Mouse (Mus musculus): ENCODE results near the gene Pard3b. TPM values are rescaled to one million over a fixed set of nuclear protein-coding genes. Genes with fewer than 3 reads are reported as not detected.

Gene Pard3b
- polyA plus RNA-seq, 1 experiment from 2014 or later: 7.2 TPM

DNA sequence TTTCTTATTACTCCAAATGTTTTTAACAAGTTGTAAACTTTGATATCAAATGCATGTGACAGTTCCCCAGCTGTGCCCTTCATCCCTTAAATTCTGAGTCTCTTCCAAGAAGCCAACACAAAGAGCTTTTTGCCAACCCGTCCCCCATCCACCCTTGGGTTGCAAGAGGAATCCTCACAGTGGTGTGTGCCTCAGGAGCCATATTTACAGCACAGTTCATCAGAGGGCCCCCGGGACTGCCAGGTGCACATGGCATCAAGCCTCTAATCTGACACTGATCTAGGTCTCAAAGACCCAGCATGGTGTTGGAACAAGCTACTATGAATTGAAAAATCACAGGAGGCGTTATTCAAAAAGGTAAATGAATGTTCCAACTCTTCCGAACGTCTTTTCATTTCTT is 980.8 kb downstream of the Pard3b start:
- no peaks in the 10 kb centered on the region for H3K27me3 ChIP-seq (ENCODE audit: poor library complexity, severe bottlenecking)
- 91% methylated on average over 5 of the region's 5 CpGs for WGBS
- no peaks in the 10 kb centered on the region for H3K36me3 ChIP-seq (replicated peaks)
- no peak for DNase-seq (ENCODE audit: extremely low spot score, low spot score)
- H3K4me3 ChIP-seq: no peak overlapping the region
- no peak overlapping the region for H3K27ac ChIP-seq
- H3K9me3 ChIP-seq: no peaks in the 10 kb centered on the region
- 0 out of 2 replicates have a peak, but pooled peaks cover 3% of the 10 kb centered on the region for H3K4me1 ChIP-seq

DNA sequence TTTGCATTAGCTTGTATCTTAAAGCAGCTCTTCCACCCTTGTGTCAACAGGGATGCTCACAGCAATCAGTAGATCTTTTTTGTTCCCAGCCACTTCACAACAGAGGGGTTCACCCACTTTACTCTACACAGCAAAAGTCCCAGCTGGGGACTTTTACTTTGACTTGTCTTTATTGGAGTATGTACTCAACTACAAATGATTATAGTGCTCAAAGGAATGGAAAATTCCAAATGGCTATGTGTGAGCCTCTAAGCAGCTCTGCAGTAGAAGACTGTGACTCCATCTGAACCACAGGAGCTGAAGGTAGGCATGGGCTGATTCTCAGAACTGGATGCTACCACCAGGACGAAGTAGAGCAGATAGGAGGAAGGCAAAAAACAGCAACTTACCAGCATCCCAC is 983.8 kb downstream of the Pard3b start:
- H3K4me3 ChIP-seq: no peak overlapping the region
- 0 out of 2 replicates have a peak, but pooled peaks cover 3% of the 10 kb centered on the region for H3K4me1 ChIP-seq
- H3K36me3 ChIP-seq (replicated peaks): no peaks in the 10 kb centered on the region
- no peak overlapping the region for H3K27ac ChIP-seq
- no peak for DNase-seq (ENCODE audit: extremely low spot score, low spot score)
- 85% methylated on average over 1 of the region's 1 CpGs for WGBS
- H3K27me3 ChIP-seq (ENCODE audit: poor library complexity, severe bottlenecking): no peaks in the 10 kb centered on the region
- H3K9me3 ChIP-seq: no peaks in the 10 kb centered on the region

DNA sequence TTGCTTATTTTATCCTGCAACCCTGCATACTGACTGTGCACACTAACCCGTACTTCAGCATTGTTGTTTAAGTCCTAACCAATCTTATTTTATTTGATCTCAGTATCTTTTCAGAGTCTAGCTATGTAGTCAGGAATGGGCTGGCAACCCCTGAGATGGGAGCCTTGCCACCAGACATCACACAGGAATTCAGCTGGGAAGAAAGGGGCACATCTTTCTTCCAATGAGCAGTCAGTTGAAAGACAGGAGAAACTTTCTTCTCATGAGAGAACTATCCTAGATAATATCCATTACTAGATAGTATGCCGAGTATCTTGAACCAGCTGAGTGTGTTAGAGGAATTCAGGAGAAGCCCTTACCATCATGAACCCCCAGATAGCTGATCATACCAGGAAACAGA is 985.5 kb downstream of the Pard3b start:
- no peaks in the 10 kb centered on the region for H3K9me3 ChIP-seq
- no peak overlapping the region for H3K4me3 ChIP-seq
- no peak for DNase-seq (ENCODE audit: extremely low spot score, low spot score)
- no peaks in the 10 kb centered on the region for H3K27me3 ChIP-seq (ENCODE audit: poor library complexity, severe bottlenecking)
- no peaks in the 10 kb centered on the region for H3K4me1 ChIP-seq
- H3K27ac ChIP-seq: no peak overlapping the region
- H3K36me3 ChIP-seq (replicated peaks): no peaks in the 10 kb centered on the region
- WGBS: 94% methylated on average over 2 of the region's 2 CpGs

DNA sequence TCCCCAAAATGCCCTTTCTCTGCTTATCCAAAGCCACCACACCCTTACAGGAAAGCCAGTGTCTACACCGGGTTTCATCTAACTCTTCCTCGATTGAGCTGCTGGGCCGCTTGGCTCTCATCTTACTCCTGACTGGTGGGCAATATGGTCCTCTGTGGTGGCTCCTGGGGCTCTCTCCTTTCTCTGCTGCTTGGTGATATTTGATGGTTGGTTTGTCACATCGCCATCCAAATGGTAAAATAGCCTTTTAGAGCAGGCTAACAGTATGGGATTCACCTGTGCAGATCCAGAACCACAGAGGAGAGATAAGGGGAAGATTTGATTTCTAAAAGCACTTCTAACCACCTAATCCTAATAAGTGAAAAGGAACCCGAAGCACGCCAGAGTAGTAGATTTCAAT is 986.2 kb downstream of the Pard3b start:
- Histone ChIP-seq H3K27ac (no peak overlapping the region), H3K9me3 (no peaks in the 10 kb centered on the region), H3K4me3 (no peak overlapping the region), H3K36me3 (replicated peaks) (no peaks in the 10 kb centered on the region), H3K27me3 (ENCODE audit: poor library complexity, severe bottlenecking) (no peaks in the 10 kb centered on the region), H3K4me1 (no peaks in the 10 kb centered on the region)
- no peak for DNase-seq (ENCODE audit: extremely low spot score, low spot score)
- 91% methylated on average over 6 of the region's 6 CpGs for WGBS

DNA sequence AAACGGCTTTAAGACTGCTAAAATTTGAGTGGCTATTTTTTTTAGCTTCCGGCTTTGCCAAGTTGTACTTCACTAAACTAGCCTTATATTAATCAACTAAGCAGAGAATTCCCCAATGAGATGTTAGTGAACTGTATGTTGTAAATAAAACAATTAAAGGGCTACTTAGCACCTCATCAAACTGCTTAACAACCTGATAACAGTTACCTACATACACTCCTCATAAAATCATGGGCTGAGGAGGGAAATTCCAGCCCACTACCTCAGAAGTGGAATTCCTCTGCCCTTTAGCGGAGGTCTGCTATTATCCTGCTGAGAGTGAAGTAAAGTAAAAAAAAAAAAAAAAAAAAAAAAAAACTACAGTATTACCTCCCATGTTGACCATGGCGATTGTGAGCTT is 986.7 kb downstream of the Pard3b start:
- no peak overlapping the region for H3K27ac ChIP-seq
- no peaks in the 10 kb centered on the region for H3K27me3 ChIP-seq (ENCODE audit: poor library complexity, severe bottlenecking)
- H3K4me3 ChIP-seq: no peak overlapping the region
- no peaks in the 10 kb centered on the region for H3K4me1 ChIP-seq
- WGBS: 89% methylated on average over 4 of the region's 4 CpGs
- no peaks in the 10 kb centered on the region for H3K36me3 ChIP-seq (replicated peaks)
- no peak for DNase-seq (ENCODE audit: extremely low spot score, low spot score)
- no peaks in the 10 kb centered on the region for H3K9me3 ChIP-seq

DNA sequence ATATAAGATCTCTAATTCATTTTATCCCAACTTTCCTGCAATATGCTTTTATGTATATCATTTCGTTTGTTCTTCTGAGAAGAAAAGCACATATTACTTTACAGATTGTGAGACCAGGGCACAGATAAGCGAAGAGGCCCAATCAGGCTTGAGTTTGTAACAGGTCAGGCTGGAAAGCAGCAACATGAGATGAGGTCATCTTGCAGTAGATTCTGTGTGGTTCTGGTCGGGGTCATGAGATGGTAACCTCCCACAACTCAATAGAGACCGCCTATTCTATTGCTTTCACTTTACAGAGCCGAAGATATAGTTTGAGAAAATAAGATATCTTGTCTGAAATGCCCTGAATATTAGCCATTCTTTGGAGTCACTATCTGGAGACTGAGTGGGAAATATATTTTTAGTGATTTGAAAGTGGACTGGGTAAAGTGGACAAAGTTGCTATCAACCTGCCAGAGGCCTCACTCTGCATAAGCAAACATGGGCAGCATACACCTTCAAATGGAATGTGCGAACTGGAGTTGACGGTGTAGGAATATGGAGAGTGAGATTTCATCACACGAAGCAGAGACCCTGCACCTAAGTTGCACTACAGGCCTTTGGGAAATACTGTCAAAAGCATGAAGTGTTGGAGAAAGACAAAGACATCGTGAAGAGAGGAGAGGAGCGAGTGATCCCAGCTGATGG is 987.3 kb downstream of the Pard3b start:
- DNase-seq (ENCODE audit: extremely low spot score, low spot score): no peak
- WGBS: 93% methylated on average over 10 of the region's 10 CpGs

DNA sequence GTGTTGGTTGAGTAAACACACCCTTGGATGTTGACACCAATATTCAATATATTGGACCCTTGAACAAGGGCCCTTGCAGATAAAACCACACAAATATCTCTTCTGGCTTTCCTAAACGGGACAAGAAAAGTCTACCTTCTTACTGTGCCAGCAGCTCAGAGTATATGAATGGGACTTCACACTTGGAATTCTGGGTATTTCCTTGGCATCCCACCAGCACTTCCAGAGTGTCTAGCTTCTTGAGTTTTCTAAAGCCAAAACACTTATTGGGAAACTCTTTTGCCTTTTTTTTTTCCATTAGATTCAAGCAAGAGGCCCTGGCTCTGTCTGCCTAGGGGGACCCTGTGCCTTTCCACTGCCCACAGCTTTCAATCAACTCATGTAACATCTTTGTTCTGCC is 991.3 kb downstream of the Pard3b start:
- 86% methylated on average over 1 of the region's 1 CpGs for WGBS
- no peaks in the 10 kb centered on the region for H3K9me3 ChIP-seq
- H3K36me3 ChIP-seq (replicated peaks): no peaks in the 10 kb centered on the region
- H3K4me1 ChIP-seq: no peaks in the 10 kb centered on the region
- no peaks in the 10 kb centered on the region for H3K27me3 ChIP-seq (ENCODE audit: poor library complexity, severe bottlenecking)
- no peak for DNase-seq (ENCODE audit: extremely low spot score, low spot score)
- no peak overlapping the region for H3K4me3 ChIP-seq
- H3K27ac ChIP-seq: no peak overlapping the region

More for the DNA sequence above, 987.3 kb downstream of the Pard3b start:
- Histone ChIP-seq H3K9me3 (no peaks in the 10 kb centered on the region), H3K4me3 (no peak overlapping the region), H3K4me1 (no peaks in the 10 kb centered on the region), H3K27ac (no peak overlapping the region), H3K36me3 (replicated peaks) (no peaks in the 10 kb centered on the region), H3K27me3 (ENCODE audit: poor library complexity, severe bottlenecking) (no peaks in the 10 kb centered on the region)

DNA sequence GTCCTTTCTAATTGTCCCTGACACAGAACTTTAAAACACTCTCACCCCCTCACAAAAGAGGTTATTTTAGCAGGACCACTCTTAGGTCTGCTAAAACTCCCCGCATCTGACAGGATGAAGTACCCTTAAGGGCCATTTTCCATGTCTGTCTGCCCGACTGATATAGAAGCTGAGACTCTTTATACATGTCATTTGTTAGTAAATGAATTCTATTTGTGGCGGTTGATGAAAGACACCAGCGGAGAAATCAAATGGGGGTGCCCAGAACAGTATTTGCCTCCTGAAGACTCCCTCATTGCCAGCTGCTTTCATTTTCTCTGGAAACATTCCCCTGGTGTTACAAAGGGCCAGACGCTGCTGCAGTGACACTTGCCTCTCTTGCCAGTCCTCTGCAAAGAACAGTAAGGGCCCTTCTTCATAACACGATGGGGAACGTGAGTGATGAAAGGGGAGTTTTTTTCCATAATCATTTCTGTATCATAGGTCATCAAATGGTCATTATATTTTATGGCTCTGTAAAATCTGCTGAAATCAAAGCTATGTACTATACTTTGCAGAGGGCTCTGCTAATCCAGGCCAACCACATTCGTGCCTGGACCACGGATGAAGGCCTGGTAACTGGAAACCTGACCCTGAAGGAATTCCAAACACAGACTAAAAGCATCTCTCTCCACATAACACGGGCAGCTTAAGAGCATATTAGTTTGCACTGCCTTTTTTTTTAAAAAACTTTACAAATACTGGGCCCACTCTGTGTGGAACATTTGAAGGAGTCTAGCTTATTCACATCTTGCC is 993.1 kb downstream of the Pard3b start:
- Histone ChIP-seq H3K27me3 (ENCODE audit: poor library complexity, severe bottlenecking) (no peaks in the 10 kb centered on the region), H3K27ac (no peak overlapping the region), H3K9me3 (no peaks in the 10 kb centered on the region), H3K36me3 (replicated peaks) (no peaks in the 10 kb centered on the region), H3K4me1 (peaks cover 11% of the 10 kb centered on the region; the same call in 1 of the 2 replicates), H3K4me3 (no peak overlapping the region)
- WGBS: 77% methylated on average over 10 of the region's 10 CpGs
- no peak for DNase-seq (ENCODE audit: extremely low spot score, low spot score)

DNA sequence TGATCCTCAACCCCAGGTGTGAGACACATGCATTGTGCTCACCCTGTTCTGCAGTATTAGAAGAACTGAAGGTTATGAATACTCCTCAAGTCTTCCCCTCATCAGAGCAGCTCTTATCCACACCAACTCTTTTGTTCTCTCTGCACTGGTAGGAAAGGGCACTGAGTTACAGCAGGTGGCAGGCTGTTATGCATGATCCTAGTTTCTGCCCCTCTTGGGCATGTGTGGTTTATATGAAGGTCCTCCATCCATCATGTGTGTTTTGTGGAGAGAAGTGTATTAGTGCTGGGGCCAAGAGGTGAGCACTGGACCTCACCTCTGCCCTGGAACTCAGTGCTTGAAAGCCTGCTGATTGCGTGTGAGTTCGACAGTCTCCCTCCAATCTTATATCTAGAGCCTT is 994.3 kb downstream of the Pard3b start:
- Histone ChIP-seq H3K9me3 (no peaks in the 10 kb centered on the region), H3K27ac (no peak overlapping the region), H3K27me3 (ENCODE audit: poor library complexity, severe bottlenecking) (no peaks in the 10 kb centered on the region), H3K4me3 (no peak overlapping the region), H3K4me1 (peaks cover 13% of the 10 kb centered on the region; the same call in 1 of the 2 replicates), H3K36me3 (replicated peaks) (no peaks in the 10 kb centered on the region)
- 94% methylated on average over 2 of the region's 2 CpGs for WGBS
- no peak for DNase-seq (ENCODE audit: extremely low spot score, low spot score)

DNA sequence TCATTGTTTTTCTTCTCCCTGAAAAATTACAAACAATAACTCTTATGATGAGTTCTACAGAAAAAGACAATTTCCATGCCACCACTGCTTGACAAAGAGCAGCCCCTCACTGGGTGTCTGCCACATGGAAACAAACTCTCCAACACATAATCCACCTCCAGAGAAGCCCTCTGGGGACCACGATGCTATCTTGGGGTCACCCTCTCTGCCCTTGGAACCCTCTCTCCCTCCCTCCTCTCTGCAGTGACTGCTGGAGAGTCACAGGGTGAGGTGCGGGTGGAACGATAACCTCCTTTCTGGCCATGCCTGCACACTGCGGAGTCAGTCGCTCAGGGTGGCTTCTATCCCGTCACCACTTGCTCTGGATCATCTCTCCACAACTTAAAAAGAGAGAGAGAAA is 996.6 kb downstream of the Pard3b start:
- no peak for DNase-seq (ENCODE audit: extremely low spot score, low spot score)
- Histone ChIP-seq H3K36me3 (replicated peaks) (no peaks in the 10 kb centered on the region), H3K27me3 (ENCODE audit: poor library complexity, severe bottlenecking) (no peaks in the 10 kb centered on the region), H3K4me1 (peaks cover 13% of the 10 kb centered on the region; the same call in 1 of the 2 replicates), H3K9me3 (no peaks in the 10 kb centered on the region), H3K4me3 (no peak overlapping the region), H3K27ac (no peak overlapping the region)
- 82% methylated on average over 6 of the region's 6 CpGs for WGBS

DNA sequence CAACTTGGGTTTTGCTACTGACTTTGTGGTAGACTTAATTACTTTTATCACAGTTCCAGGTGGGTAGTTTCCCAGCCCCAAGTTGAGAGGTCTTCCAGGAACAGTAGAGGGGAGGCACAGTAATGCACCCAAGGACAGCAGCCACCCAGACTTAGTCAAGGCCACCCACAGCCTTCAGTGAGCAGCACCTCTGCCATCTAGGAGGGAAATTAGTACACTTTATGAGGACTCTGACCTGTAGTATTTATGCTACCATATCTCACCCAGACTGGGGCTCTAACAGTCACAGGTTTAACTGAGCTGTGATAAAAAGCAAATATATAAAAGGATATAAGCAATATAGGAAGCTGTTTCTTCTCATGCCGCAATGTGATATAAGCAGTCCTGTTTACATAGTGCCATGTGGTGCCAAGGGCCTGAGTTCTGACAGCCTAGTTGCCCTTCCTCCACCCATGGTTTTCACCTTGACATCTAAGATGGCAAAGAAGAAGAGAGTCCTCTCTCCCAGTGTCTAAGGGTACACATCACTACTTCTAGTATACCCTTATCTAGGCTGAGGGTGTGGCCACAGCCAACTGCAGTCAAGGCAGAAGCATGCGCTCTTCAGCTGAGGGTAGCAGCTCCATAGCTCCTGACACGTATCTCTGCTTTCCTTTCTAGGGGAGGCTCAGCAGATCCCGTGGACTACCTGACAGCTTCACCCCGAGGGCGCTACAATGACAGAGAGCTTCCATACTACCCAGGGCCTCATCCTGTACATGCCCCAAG is 998.5 kb downstream of the Pard3b start:
- no peaks in the 10 kb centered on the region for H3K27me3 ChIP-seq (ENCODE audit: poor library complexity, severe bottlenecking)
- 91% methylated on average over 6 of the region's 6 CpGs for WGBS
- H3K36me3 ChIP-seq (replicated peaks): no peaks in the 10 kb centered on the region
- H3K4me3 ChIP-seq: no peak overlapping the region
- no peak for DNase-seq (ENCODE audit: extremely low spot score, low spot score)
- H3K9me3 ChIP-seq: no peaks in the 10 kb centered on the region
- H3K4me1 ChIP-seq: peaks cover 19% of the 10 kb centered on the region; the same call in 1 of the 2 replicates
- no peak overlapping the region for H3K27ac ChIP-seq

DNA sequence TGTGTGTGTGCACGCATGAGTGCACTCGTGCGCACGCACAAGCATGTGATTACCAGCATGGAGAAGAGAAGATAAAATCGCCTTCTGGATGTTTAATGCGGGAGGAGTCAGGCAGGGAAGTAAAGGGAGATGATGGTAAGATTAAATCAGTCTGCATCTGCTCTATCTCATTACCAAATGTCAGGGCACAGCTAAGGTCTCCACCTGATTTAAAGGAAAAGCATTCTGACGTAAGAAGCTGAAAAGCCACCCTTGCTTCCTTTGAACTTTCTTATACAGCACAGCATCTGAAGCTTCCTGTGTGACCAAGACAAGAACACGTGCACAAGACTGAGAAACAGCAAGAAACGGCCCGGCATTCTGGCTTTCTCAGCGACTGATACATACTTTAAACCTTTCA is 1000.4 kb downstream of the Pard3b start:
- Histone ChIP-seq H3K27me3 (ENCODE audit: poor library complexity, severe bottlenecking) (no peaks in the 10 kb centered on the region), H3K27ac (no peak overlapping the region), H3K9me3 (no peaks in the 10 kb centered on the region), H3K4me3 (no peak overlapping the region), H3K4me1 (peaks cover 19% of the 10 kb centered on the region; the same call in 1 of the 2 replicates), H3K36me3 (replicated peaks) (no peaks in the 10 kb centered on the region)
- DNase-seq (ENCODE audit: extremely low spot score, low spot score): no peak
- WGBS: 89% methylated on average over 11 of the region's 11 CpGs

DNA sequence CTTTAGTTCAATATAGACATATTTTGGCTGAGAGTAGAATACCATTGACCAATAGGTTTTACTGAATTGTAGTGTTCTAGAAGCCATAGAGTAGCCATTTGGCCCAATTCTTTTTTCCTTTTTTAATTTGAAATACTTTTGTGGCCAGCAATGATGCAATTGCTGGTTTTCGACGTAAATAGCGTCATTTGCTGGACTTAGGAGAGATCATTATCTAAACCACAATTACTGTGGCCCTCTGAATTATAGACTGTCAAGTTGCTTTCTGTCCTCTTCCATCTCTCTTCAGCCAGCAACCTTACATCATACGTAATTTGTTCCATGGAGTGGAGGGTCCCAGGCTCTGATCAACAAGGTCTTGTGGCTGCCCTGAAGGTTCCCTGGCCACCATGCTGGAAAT is 1000.8 kb downstream of the Pard3b start:
- Histone ChIP-seq H3K36me3 (replicated peaks) (no peaks in the 10 kb centered on the region), H3K4me3 (no peak overlapping the region), H3K27ac (no peak overlapping the region), H3K4me1 (peaks cover 19% of the 10 kb centered on the region; the same call in 1 of the 2 replicates), H3K9me3 (no peaks in the 10 kb centered on the region), H3K27me3 (ENCODE audit: poor library complexity, severe bottlenecking) (no peaks in the 10 kb centered on the region)
- WGBS: 89% methylated on average over 4 of the region's 4 CpGs
- DNase-seq (ENCODE audit: extremely low spot score, low spot score): no peak
